Mouse (Mus musculus) retina, adult 2 months (tissue): ENCODE data around the gene Ccpg1os.

Source experiments
- DNase-seq: peaks from one replicate; pipeline ENCODE4 v3.0.0-alpha.2; 2012; ENCODE audit warnings: low read depth, low spot score

Gene Ccpg1os

DNA sequence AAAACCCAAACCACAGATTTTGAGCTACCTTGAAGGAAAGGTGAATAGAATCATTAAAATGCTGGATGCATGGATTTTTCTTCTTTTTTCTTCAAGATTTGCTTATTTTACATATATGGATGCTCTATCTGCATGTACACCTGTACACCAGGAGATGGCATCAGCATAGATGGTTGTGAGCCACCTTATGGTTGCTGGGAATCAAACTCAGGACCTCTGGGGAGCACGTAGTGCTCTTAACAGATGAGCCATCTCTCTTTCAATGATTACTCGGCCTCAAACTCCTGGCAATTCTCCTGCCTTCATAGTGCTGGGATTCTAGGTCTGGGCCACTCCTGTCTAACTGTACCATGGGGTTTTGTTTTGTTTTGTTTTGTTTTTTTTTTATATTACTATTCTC is 2.1 kb downstream of the Ccpg1os start:
- no peak for DNase-seq

DNA sequence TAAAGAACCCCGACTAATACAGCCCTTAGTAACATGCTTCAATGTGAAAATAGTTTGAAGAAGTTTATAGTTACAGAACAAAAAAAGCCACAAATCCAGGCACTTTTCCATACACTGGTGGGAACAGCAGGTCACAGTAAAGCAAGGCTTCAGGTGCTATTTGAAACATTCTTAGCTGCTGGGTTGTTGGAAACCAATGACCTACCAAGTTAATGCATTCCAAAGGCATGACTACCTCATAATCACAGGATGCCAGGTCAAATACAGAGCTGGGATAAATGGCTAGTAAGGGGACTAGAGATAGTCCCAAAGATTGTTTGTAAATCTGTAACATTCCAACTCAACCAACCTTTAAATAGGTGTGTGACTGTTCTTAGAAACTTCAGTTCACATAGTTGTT is 9.9 kb downstream of the Ccpg1os start:
- no peak for DNase-seq

GRCm38 (mm10) chr9:72974734-72975133 is 10.4 kb downstream of the Ccpg1os start:
- DNase-seq, result no peak

- DNase-seq, result no peak
These were observed 12.2 kb downstream of the Ccpg1os start for GRCm38 (mm10) chr9:72972984-72973383.

GRCm38 (mm10) chr9:72972435-72972834 is 12.7 kb downstream of the Ccpg1os start:
- no peak for DNase-seq

DNA sequence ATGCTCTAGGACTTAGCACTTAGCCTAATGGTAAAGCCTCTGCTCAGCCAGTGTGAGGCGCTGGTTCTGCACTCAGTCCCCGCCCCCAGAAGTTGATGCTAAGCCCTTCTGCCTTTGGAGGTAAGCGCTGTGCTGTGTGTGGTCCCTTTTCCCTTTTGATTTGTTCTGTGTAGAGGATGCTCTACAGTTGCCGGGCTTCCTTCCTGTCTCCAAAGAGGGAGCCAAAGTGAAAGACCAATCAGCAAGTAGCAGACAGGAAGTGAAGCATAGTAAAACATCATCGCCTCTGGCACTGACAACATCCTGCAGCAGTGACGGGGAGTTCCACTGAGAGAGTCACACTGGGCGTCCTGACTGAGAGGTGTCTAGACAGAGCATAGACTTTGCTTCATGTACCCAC is 15.3 kb downstream of the Ccpg1os start:
- DNase-seq, result no peak

DNA sequence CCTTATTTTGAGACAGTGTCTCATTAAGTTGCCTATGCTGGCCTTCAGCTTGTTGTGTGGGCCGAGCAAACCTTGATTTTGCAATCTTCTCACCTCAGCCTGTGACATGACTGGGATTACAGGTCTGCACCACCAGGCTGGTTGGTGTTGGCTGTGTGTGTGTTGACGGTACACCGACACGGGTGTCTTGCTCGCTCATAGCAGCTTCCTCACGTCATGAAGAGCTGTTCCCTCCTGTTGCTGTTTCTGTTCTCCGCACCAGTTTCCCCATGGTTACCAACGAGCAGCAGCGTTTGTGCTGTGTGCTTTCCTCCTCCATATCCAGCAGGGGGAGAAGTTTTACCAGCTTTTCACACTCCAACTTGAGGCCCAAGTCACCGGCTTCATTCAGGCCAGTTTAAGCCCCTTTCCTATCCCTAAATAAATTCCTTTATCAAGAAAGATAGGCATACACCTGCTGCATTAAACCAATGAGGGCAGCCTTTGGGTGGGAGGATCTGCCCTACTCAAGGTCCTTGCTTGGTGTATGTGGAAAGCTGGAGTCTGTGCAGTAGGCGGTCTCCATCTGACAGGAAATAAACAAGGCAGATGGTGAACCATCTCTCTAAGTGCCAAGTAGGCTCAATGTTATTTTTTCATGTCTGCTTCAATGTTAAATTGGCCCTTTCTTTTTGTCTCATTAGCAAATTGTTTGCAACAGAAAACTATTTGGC is 16.7 kb downstream of the Ccpg1os start:
- DNase-seq, result no peak

DNA sequence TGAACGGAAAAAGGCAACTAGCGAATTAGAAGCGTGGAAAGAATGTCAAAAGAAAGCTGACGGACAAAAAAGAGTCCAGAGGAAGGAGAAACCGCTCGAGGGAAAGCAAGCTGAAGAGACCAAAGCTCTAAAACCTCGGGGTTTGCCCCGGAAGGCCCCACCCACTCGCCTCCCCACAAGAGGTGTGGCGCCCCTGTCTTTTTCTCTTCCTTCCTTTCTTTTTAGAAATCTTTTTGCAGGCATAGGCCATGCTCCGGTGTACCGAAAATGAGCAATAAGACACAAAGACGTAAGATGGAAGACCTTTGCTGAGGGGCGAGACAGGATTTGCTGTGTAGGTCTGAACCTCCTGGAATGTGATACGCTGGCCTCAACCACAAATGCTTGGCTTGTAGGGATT is 23.2 kb downstream of the Ccpg1os start:
- DNase-seq, result no peak

- DNase-seq, result no peak
These were observed 23.8 kb downstream of the Ccpg1os start for GRCm38 (mm10) chr9:72961346-72961745.

DNA sequence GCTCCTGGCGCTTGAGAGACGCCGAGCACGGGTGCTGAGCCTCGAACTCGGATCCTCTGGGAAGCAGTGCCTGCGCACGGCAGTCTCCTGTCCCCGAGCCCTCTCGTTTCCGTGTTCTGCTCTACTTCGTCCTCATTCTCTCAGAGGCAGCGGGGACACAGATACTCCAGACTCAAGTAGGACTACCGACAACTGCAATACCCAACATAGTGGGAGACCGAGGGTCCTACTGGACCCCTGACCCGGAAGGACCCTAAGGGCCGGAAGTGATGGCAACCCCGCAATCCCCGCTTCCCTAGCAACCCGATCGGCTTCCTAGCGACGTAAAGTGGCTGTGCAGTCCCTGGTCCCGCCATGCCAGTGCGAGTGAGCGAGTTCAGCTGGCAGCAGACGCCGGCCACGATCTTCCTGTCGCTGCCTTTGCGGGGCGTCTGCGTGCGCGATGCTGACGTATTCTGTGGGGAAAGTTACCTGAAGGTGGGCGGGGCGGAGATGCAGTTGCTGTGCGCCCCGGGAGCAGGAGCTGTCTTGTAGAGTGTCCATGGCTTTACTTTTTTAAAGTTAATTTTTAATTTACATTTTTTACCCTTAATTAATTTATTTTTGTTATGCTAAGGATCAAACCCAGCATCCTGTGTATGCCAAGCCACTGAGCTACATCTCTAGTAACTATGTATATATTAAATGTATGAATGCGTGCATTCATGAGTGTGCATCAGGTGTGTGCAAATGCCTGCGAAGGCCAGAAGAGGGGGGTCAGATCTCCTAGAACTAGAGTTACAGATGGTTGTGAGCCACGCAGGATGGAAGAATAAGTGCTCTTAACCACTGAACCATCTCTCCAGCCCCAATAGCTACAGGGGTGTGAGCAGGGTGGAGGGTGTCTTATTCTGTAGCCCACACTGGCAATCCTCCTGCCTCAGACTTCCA is 26.4 kb downstream of the Ccpg1os start, which contains the start of the genes Dyx1c1 and Gm44503:
Gene Dyx1c1, plus strand, starts transcription at position 265 of the 930 bp plus-strand sequence.
Gene Gm44503, plus strand, starts transcription at position 332 of the 930 bp plus-strand sequence.
- peak; percentile 56 for DNase-seq

DNA sequence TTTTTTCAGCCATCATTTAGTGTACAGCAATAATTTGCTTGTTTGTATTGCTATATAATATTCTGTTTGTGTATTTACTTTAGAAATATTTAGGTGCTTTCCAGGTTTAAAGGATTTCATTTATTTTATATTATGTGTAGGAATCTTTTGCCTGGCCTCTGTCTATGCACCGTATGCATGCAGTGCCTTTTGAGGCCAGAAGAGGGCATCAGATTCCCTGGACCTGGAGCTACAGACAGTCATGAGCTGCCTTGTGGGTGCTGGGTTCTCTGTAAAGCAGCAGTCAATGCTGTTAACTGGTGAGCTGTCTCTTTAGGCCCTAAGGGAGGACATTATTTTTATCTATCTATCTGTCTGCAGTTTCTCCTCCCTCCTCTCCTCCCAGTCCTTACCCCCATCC is 29.6 kb downstream of the Ccpg1os start:
- no peak for DNase-seq

- DNase-seq, result no peak
These were observed 30.4 kb downstream of the Ccpg1os start for GRCm38 (mm10) chr9:72954746-72955145.

GRCm38 (mm10) chr9:72949572-72949971 is 35.6 kb downstream of the Ccpg1os start:
- DNase-seq, result no peak

DNA sequence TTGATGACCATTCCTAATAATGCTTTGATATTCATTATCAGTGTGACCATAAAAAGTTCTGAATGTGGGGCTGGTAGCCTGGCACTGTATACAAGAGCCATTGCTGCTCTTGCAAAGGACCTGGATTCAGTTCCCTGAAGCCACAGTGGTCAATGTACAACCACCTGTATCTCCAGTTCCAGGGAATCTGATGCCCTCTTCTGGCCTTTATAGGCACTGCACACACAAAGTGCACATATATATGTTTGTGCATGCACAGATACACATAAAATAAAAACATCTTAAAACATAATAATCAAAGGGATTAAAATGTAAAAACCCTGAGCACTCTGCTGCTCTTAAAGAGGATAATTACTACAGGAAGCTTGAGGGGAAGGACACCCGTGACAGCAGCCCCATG is 38.2 kb downstream of the Ccpg1os start:
- DNase-seq, result no peak

- no peak for DNase-seq
These were observed 40.9 kb downstream of the Ccpg1os start for GRCm38 (mm10) chr9:72944286-72944685.

GRCm38 (mm10) chr9:72943424-72943823 is 41.8 kb downstream of the Ccpg1os start:
- no peak for DNase-seq

DNA sequence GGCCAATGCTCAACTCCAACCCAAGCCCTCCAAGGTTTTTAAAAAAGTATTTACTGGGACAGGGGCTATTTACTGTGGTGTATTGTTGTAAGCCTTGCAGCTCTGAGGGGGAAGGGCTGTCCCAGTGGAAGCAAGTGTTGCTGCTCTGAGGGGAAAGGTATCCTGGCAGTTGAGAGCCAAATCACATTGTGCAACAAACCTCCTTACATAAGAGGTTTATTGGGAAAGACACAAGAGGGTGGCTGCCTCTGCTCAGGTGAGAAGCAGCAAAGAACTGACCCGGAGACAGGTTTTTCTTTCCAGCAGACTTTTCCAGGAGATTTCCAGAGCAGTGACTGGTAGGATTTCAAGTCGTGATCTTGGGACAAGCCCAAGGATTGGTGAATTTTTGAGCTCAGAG is 48.9 kb downstream of the Ccpg1os start:
- DNase-seq, result no peak

GRCm38 (mm10) chr9:72935309-72935708 is 49.9 kb downstream of the Ccpg1os start:
- no peak for DNase-seq

DNA sequence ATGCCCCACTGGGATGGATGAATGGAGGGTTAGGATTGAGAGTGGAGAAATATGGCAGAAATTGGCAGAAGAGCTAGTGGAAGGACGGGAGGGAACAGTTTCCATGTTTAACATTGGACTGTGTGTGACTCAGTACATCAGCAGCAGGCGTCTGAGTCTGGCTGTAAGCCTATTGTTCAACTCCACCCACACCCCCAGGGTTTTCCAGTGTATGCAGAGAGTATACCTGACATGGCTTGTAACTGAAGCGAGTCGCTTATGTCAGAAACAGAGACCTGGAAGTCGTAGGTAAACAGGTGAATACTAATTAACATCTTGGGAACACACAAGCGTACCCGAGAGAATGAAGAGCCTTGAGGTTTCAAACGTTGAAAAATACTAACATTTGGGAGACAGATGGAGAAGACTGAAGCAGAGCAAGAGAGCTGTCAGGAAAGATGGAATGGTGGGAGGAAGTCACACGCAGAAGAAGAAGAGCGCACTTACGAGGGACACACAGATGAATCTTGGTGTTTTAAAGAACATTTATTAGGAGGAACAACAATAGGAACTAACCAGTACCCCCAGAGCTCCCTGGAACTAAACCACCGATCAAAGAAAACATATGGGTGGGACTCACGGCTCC is 53.9 kb downstream of the Ccpg1os start:
- no peak for DNase-seq
